Mouse (Mus musculus) lung, embryonic 14.5 days (tissue): ENCODE measurements around the gene Fam219b. TPM values are rescaled to one million over a fixed set of nuclear protein-coding genes. Genes with fewer than 3 reads are reported as not detected.

ENCODE experiments used
- ATAC-seq: fragments of 200-750 bp; cut with Nextera tagmentation; 2 replicates; pipeline ENCODE4 v1.8.0; 2017; ENCODE audit warnings: mild to moderate bottlenecking, moderate TSS enrichment, moderate library complexity; ENCODE audit not compliant: insufficient read depth
- DNase-seq: peaks from one replicate; pipeline ENCODE4 v3.0.0-alpha.2; 2015
- H3K27ac ChIP-seq: fragments of 300-500 bp; sonication (generic); 2 replicates; pipeline ENCODE4 v1.5.1; 2014; ENCODE audit warnings: low read depth, mild to moderate bottlenecking, moderate library complexity
- H3K27me3 ChIP-seq: fragments of 300-500 bp; sonication (generic); 2 replicates; pipeline ENCODE4 v1.6.1; 2014; ENCODE audit warnings: low read length, control low read depth; ENCODE audit not compliant: insufficient read depth
- H3K36me3 ChIP-seq: fragments of 300-500 bp; sonication (generic); 2 replicates; pipeline ENCODE4 v1.6.1; 2014; ENCODE audit warnings: control low read depth; ENCODE audit not compliant: insufficient read depth
- H3K4me1 ChIP-seq: fragments of 300-500 bp; sonication (generic); 2 replicates; pipeline ENCODE4 v1.6.1; 2014; ENCODE audit warnings: antibody characterized with exemption, control low read depth; ENCODE audit not compliant: insufficient read depth
- H3K4me2 ChIP-seq: fragments of 300-500 bp; sonication (generic); 2 replicates; pipeline ENCODE4 v1.6.1; 2014; ENCODE audit warnings: mild to moderate bottlenecking
- H3K4me3 ChIP-seq: fragments of 300-500 bp; sonication (generic); 2 replicates; pipeline ENCODE4 v1.5.1; 2014; ENCODE audit warnings: low read depth, low read length
- H3K9ac ChIP-seq: fragments of 300-500 bp; sonication (generic); 2 replicates; pipeline ENCODE4 v1.6.1; 2014
- H3K9me3 ChIP-seq: fragments of 300-500 bp; sonication (generic); 2 replicates; pipeline ENCODE4 v1.6.1; 2016; ENCODE audit warnings: low read depth, low read length, control low read depth
- CTCF ChIP-seq: IDR thresholded peaks from 2 replicates; pipeline ENCODE4 v1.5.1; 2016; ENCODE audit warnings: antibody characterized with exemption, low read depth
- WGBS: fragments of 180-500 bp; shearing (Covaris S2); extraction: QIAGEN DNeasy Blood & Tissue Kit; methylation state at CpG from one replicate; pipeline ENCODE4 v1.1.7; 2014; 5-methylcytosine and 5-hydroxymethylcytosine counted together
- polyA plus RNA-seq: library from polyadenylated mRNA; unstranded; fragments of >200 nt; fragmentation: Nextera tagmentation; extraction: Ambion mirVana; gene quantifications from 2 replicates; pipeline ENCODE4 v1.2.1, GENCODE M21; 2014

Fam219b gene
- polyA plus RNA-seq, 1 experiment from 2014 or later = 22.4 TPM

GRCm38 (mm10) chr9:57553119-57553518, 15.8 kb downstream of the Fam219b start:
- H3K4me1 ChIP-seq = peaks cover 6% of the 10 kb centered on the region; the same call in 1 of the 2 replicates
- DNase-seq (no peak), ATAC-seq (0 out of 2 replicates have a peak, but pooled peaks have one; percentile 19)
- no peak overlapping the region for H3K4me2 ChIP-seq
- no peaks in the 10 kb centered on the region for H3K27me3 ChIP-seq
- H3K36me3 ChIP-seq = peaks cover 26% of the 10 kb centered on the region
- no peaks in the 10 kb centered on the region for H3K9me3 ChIP-seq
- 76% methylated on average over 11 of the region's 11 CpGs for WGBS
- H3K4me3 ChIP-seq = no peak overlapping the region
- no peak overlapping the region for H3K9ac ChIP-seq
- H3K27ac ChIP-seq = no peak overlapping the region
- no peak for TF ChIP-seq CTCF

GRCm38 (mm10) chr9:57554753-57555152, 17.4 kb downstream of the Fam219b start:
- H3K9me3 ChIP-seq = no peaks in the 10 kb centered on the region
- ATAC-seq = no peak
- H3K27me3 ChIP-seq = no peaks in the 10 kb centered on the region
- peaks cover 6% of the 10 kb centered on the region; the same call in 1 of the 2 replicates for H3K4me1 ChIP-seq
- no peak for TF ChIP-seq CTCF
- no peak overlapping the region for H3K4me2 ChIP-seq
- DNase-seq = no peak
- WGBS = 49% methylated on average over 3 of the region's 3 CpGs
- no peak overlapping the region for H3K9ac ChIP-seq
- H3K4me3 ChIP-seq = no peak overlapping the region
- 0 out of 2 replicates have a peak, but pooled peaks cover 11% of the 10 kb centered on the region for H3K36me3 ChIP-seq
- H3K27ac ChIP-seq = no peak overlapping the region

GRCm38 (mm10) chr9:57557215-57557614, 19.9 kb downstream of the Fam219b start:
- no peak for TF ChIP-seq CTCF
- Histone ChIP-seq H3K4me3 (no peak overlapping the region), H3K9me3 (no peaks in the 10 kb centered on the region), H3K4me2 (no peak overlapping the region), H3K27me3 (no peaks in the 10 kb centered on the region), H3K36me3 (no peaks in the 10 kb centered on the region), H3K4me1 (peaks cover 7% of the 10 kb centered on the region), H3K9ac (no peak overlapping the region), H3K27ac (no peak overlapping the region)
- DNase-seq = no peak
- ATAC-seq = no peak
- WGBS = 78% methylated on average over 3 of the region's 3 CpGs

- DNase-seq = no peak
- no peak overlapping the region for H3K27ac ChIP-seq
- no peak overlapping the region for H3K4me2 ChIP-seq
- TF ChIP-seq CTCF = no peak
- H3K4me3 ChIP-seq = no peak overlapping the region
- 90% methylated on average over 4 of the region's 4 CpGs for WGBS
- H3K9me3 ChIP-seq = no peaks in the 10 kb centered on the region
- no peaks in the 10 kb centered on the region for H3K27me3 ChIP-seq
- no peaks in the 10 kb centered on the region for H3K36me3 ChIP-seq
- peaks cover 7% of the 10 kb centered on the region for H3K4me1 ChIP-seq
- no peak for ATAC-seq
- H3K9ac ChIP-seq = no peak overlapping the region
Measured at GRCm38 (mm10) chr9:57558625-57559024, 21.3 kb downstream of the Fam219b start.

GRCm38 (mm10) chr9:57559568-57559967, 22.2 kb downstream of the Fam219b start:
- no peak overlapping the region for H3K9ac ChIP-seq
- no peak overlapping the region for H3K27ac ChIP-seq
- ATAC-seq (no peak), DNase-seq (no peak)
- no peak for TF ChIP-seq CTCF
- no peaks in the 10 kb centered on the region for H3K36me3 ChIP-seq
- peaks cover 7% of the 10 kb centered on the region for H3K4me1 ChIP-seq
- H3K9me3 ChIP-seq = no peaks in the 10 kb centered on the region
- no peaks in the 10 kb centered on the region for H3K27me3 ChIP-seq
- no peak overlapping the region for H3K4me3 ChIP-seq
- no peak overlapping the region for H3K4me2 ChIP-seq
- 70% methylated on average over 2 of the region's 2 CpGs for WGBS

- no peaks in the 10 kb centered on the region for H3K27me3 ChIP-seq
- peak overlapping the region; percentile 63 for H3K4me3 ChIP-seq
- H3K27ac ChIP-seq = peak overlapping the region; percentile 58; the same call in 1 of the 2 replicates
- no peaks in the 10 kb centered on the region for H3K9me3 ChIP-seq
- H3K4me1 ChIP-seq = peaks cover 7% of the 10 kb centered on the region
- TF ChIP-seq CTCF = no peak
- H3K9ac ChIP-seq = peak overlapping the region; percentile 69
- H3K36me3 ChIP-seq = no peaks in the 10 kb centered on the region
- ATAC-seq = no peak
- no peak for DNase-seq
- H3K4me2 ChIP-seq = peak overlapping the region; percentile 92
- 26% methylated on average over 7 of the region's 7 CpGs for WGBS
Measured at GRCm38 (mm10) chr9:57560263-57560662, 22.9 kb downstream of the Fam219b start.

GRCm38 (mm10) chr9:57560861-57561710, 23.8 kb downstream of the Fam219b start, which contains the start of gene Scamp2:
Gene Scamp2 (plus strand): TSS chr9:57560943.
- peak; percentile 100 for ATAC-seq
- peak within 1 kb of the TSS; percentile 58 for H3K27ac ChIP-seq

More at GRCm38 (mm10) chr9:57560861-57561710, 23.8 kb downstream of the Fam219b start, which contains the start of gene Scamp2:
- peak; percentile 96 for DNase-seq
- H3K4me1 ChIP-seq = peaks cover 7% of the 10 kb centered on the region
- peak within 1 kb of the TSS; percentile 63 for H3K4me3 ChIP-seq
- peak within 1 kb of the TSS; percentile 69 for H3K9ac ChIP-seq
- H3K4me2 ChIP-seq = peak within 1 kb of the TSS; percentile 92
- H3K27me3 ChIP-seq = no peaks in the 10 kb centered on the region
- whole genome bisulfite sequencing = under 1% methylated on average over 37 of the region's 37 CpGs
- H3K36me3 ChIP-seq = no peaks in the 10 kb centered on the region
- peak; percentile 27; the same call in 1 of the 2 replicates for TF ChIP-seq CTCF
- no peaks in the 10 kb centered on the region for H3K9me3 ChIP-seq
